Mouse (Mus musculus) megakaryocyte, embryonic 14.5 days (primary cell): ENCODE measurements around the gene Ifna16.

Experiments
- FLI1 ChIP-seq: IDR thresholded peaks from 2 replicates; pipeline ENCODE4 v1.6.1; 2012; ENCODE audit warnings: low read length, inconsistent platforms, mixed read lengths
- GATA1 ChIP-seq: IDR thresholded peaks from 3 replicates; pipeline ENCODE4 v1.6.1; 2012; ENCODE audit warnings: mixed read lengths, low read length, inconsistent platforms, borderline replicate concordance

DNA sequence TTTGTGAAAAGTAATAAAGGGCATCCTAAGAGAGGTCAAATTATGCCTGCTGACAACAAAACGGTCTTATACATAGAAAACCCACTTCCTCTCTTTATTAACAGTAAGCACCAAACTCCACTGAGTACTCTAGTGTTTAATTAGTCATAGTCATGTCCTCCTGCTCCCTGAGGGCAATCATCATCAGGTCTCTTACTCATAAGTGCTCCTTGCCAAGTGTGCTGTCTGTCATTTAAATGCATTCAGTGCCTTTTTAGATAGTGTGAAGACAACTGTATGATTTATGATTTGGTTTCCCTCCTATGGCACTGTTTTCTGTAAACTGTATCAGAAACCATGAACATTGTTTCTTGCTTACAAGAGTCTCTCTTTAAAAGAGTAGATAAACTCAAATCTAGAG, 37.6 kb upstream of the Ifna16 start:
- TF ChIP-seq GATA1 (no peak), FLI1 (no peak)
